In the genomic region with DNA sequence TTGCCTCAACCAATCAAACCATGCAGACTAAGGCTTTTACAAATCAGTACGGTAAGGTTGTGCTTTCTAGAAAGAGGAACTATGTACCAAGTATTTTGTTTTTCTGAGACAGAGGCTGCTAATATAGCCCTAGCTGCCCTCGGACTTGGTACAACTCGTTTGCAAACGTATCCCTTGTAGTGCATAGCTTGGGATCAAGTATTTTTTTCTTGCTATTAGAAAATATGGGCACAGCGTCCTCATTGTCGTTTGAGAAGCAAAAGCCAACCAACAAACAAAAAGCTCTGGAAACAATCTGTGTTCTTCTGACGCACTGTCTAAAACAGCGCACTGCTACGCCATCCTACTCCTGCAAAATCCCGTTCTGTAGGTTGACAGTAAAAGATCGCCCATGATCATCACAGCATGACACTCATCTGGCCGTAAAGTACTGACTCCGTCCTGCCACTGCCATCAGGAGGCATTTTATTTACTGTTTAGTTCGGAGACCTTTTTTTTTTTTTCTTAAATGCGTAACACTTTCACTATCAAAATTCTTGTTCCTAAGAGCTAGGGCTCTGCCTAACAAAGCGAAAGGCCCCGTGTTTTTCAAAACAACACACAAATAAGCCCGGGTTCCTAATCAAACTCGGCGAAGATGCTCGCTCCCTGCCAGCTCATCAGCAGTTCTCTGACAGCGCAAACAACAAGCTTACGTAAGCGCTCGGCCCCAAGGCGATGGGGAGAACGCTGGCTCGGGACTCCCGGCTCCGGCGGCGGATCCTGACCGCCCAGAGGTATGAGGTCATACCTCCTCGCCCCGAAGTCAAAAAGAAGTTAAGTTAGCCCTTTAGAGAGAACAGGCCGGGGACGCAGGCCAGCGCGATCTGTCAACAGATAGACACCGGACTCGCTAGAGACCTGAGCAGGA, we compare ENCODE assay signal across 8 mouse cellular contexts. TPM values are rescaled to one million over a fixed set of nuclear protein-coding genes. Genes with fewer than 3 reads are reported as not detected.
DNase-seq lines count a peak whose midpoint lies in the region; ATAC-seq and TF ChIP-seq lines count a peak whose summit lies in the region.

No protein-coding gene starts in this region.

- no peak overlapping the region for H3K27ac ChIP-seq in forebrain, embryonic 12.5 days
- H3K27ac ChIP-seq in hindbrain, embryonic 12.5 days = peak overlapping the region; percentile 89; the same call in 1 of the 2 replicates
- H3K27ac ChIP-seq in stomach, postnatal 0 days (replicated peaks) = peak overlapping the region; percentile 93

- H3K4me3 ChIP-seq in forebrain, embryonic 12.5 days (replicated peaks) = peak overlapping the region; percentile 100
- H3K4me3 ChIP-seq in hindbrain, embryonic 12.5 days = peak overlapping the region; percentile 100
- H3K4me3 ChIP-seq in megakaryocyte, embryonic 14.5 days (replicated peaks) = peak overlapping the region; percentile 99
- H3K4me3 ChIP-seq in stomach, postnatal 0 days (ENCODE audit: low read depth, low read length) = peak overlapping the region; percentile 99

- DNase-seq in left cerebral cortex, postnatal 14 days (ENCODE audit: low spot score in 2 of 2) = peak; percentile 36 to 38
- DNase-seq in left cerebral cortex, postnatal 4 days = no peak
- DNase-seq in adrenal gland, postnatal 14 days = peak; percentile 78
- DNase-seq in left cerebral cortex, postnatal 25 days (ENCODE audit: low spot score in 2 of 2) = peak; percentile 51 to 57
- peak; percentile 58 for DNase-seq in stomach, postnatal 0 days (ENCODE audit: low spot score)

- peak overlapping the region; percentile 98 for H3K4me2 ChIP-seq in forebrain, embryonic 12.5 days
- peak overlapping the region; percentile 99 for H3K4me2 ChIP-seq in hindbrain, embryonic 12.5 days (replicated peaks)
- H3K4me2 ChIP-seq in stomach, postnatal 0 days (replicated peaks; ENCODE audit: low read depth) = peak overlapping the region; percentile 97

- H3K36me3 ChIP-seq in forebrain, embryonic 12.5 days (replicated peaks) = peaks cover 37% of the 10 kb centered on the region
- peaks cover 35% of the 10 kb centered on the region for H3K36me3 ChIP-seq in hindbrain, embryonic 12.5 days
- H3K36me3 ChIP-seq in megakaryocyte, embryonic 14.5 days (replicated peaks; ENCODE audit: low read length) = peaks cover 55% of the 10 kb centered on the region
- H3K36me3 ChIP-seq in stomach, postnatal 0 days (ENCODE audit: control insufficient read depth, insufficient read depth, low read length) = peaks cover 11% of the 10 kb centered on the region

- TF ChIP-seq EP300 in stomach, postnatal 0 days (optimal IDR thresholded peaks at IDR 0.05) = no peak

- peak; percentile 25 for ATAC-seq in forebrain, embryonic 12.5 days (ENCODE audit: low FRiP score)
- ATAC-seq in hindbrain, embryonic 12.5 days (ENCODE audit: low FRiP score) = no peak; the same call in 1 of the 2 replicates
- peak; percentile 24 for ATAC-seq in stomach, postnatal 0 days (ENCODE audit: low FRiP score, low TSS enrichment)

- WGBS in forebrain, embryonic 12.5 days = 22% methylated on average over 41 of the region's 41 CpGs
- WGBS in hindbrain, embryonic 12.5 days = 20% methylated on average over 41 of the region's 41 CpGs
- 16% methylated on average over 41 of the region's 41 CpGs for WGBS in stomach, postnatal 0 days

- H3K27me3 ChIP-seq in forebrain, embryonic 12.5 days = no peaks in the 10 kb centered on the region
- H3K27me3 ChIP-seq in hindbrain, embryonic 12.5 days = no peaks in the 10 kb centered on the region
- no peaks in the 10 kb centered on the region for H3K27me3 ChIP-seq in megakaryocyte, embryonic 14.5 days (replicated peaks)
- H3K27me3 ChIP-seq in stomach, postnatal 0 days (ENCODE audit: control insufficient read depth, insufficient read depth, low read length) = no peaks in the 10 kb centered on the region

- no peak for TF ChIP-seq CTCF in stomach, postnatal 0 days (IDR thresholded peaks at IDR 0.05; ENCODE audit: low read depth)

- H3K4me1 ChIP-seq in forebrain, embryonic 12.5 days = peaks cover 36% of the 10 kb centered on the region
- peaks cover 36% of the 10 kb centered on the region for H3K4me1 ChIP-seq in hindbrain, embryonic 12.5 days
- peaks cover 70% of the 10 kb centered on the region for H3K4me1 ChIP-seq in megakaryocyte, embryonic 14.5 days
- H3K4me1 ChIP-seq in stomach, postnatal 0 days (replicated peaks; ENCODE audit: control insufficient read depth, insufficient read depth) = peaks cover 8% of the 10 kb centered on the region; the same call in 1 of the 2 replicates

- H3K9me3 ChIP-seq in forebrain, embryonic 12.5 days = no peaks in the 10 kb centered on the region
- H3K9me3 ChIP-seq in hindbrain, embryonic 12.5 days (replicated peaks) = no peaks in the 10 kb centered on the region
- no peaks in the 10 kb centered on the region for H3K9me3 ChIP-seq in megakaryocyte, embryonic 14.5 days
- no peaks in the 10 kb centered on the region for H3K9me3 ChIP-seq in stomach, postnatal 0 days (ENCODE audit: control insufficient read depth, low read length)

- intact Hi-C loops in left cerebral cortex, postnatal 14 days (cut with DNase I) = no loop called here
- intact Hi-C loops in left cerebral cortex, postnatal 4 days (cut with DNase I) = no loop called here
- intact Hi-C loops in left cerebral cortex, postnatal 25 days (cut with DNase I) = loop anchor here (1.0 kb wide), 1 partner anchor 22 kb away; a partner anchor contains a TSS

- H3K9ac ChIP-seq in forebrain, embryonic 12.5 days = peak overlapping the region; percentile 95
- H3K9ac ChIP-seq in hindbrain, embryonic 12.5 days = peak overlapping the region; percentile 97
- H3K9ac ChIP-seq in stomach, postnatal 0 days (ENCODE audit: low read length) = peak overlapping the region; percentile 99

RNA-seq across cellular contexts. Expression of a gene that starts 0.8 kb away (rescaled TPM):
- total RNA-seq in left cerebral cortex, postnatal 14 days (2021) = 10 to 100 TPM; 25.5 to 31.8 TPM
- 10 to 100 TPM; 28.5 to 33.7 TPM for total RNA-seq in left cerebral cortex, postnatal 4 days (2021)
- 25.8 and 28.0 TPM in 2 replicates for total RNA-seq in adrenal gland, postnatal 14 days (2021)
- 24.6 and 25.7 TPM in 2 replicates for polyA plus RNA-seq in forebrain, embryonic 12.5 days (2016; fragmentation: Nextera tagmentation; extraction: Ambion mirVana)
- polyA plus RNA-seq in hindbrain, embryonic 12.5 days (2016; fragmentation: Nextera tagmentation; extraction: Ambion mirVana) = 21.7 and 22.8 TPM in 2 replicates
- total RNA-seq in left cerebral cortex, postnatal 25 days (2021) = 10 to 100 TPM; 33.6 to 38.8 TPM
- not detected in 2 replicates for polyA plus RNA-seq in megakaryocyte, embryonic 14.5 days (2012; ENCODE audit: insufficient read depth, low replicate concordance)
- polyA plus RNA-seq in stomach, postnatal 0 days (2015; fragmentation: Nextera tagmentation; extraction: Ambion mirVana) = 4.9 and 5.5 TPM in 2 replicates

RNA-seq across cellular contexts. Expression of a gene that starts 1.0 kb away (rescaled TPM):
- 10 to 100 TPM; 53.0 to 66.3 TPM for total RNA-seq in left cerebral cortex, postnatal 14 days (2021)
- 10 to 100 TPM; 29.7 to 41.5 TPM for total RNA-seq in left cerebral cortex, postnatal 4 days (2021)
- total RNA-seq in adrenal gland, postnatal 14 days (2021) = 116 and 126 TPM in 2 replicates
- 79.3 and 88.0 TPM in 2 replicates for polyA plus RNA-seq in forebrain, embryonic 12.5 days (2016; fragmentation: Nextera tagmentation; extraction: Ambion mirVana)
- polyA plus RNA-seq in hindbrain, embryonic 12.5 days (2016; fragmentation: Nextera tagmentation; extraction: Ambion mirVana) = 77.2 and 83.6 TPM in 2 replicates
- 10 to 100 TPM; 54.6 to 55.4 TPM for total RNA-seq in left cerebral cortex, postnatal 25 days (2021)
- 34.7 and 155 TPM in 2 replicates for polyA plus RNA-seq in megakaryocyte, embryonic 14.5 days (2012; ENCODE audit: insufficient read depth, low replicate concordance)
- 126 and 138 TPM in 2 replicates for polyA plus RNA-seq in stomach, postnatal 0 days (2015; fragmentation: Nextera tagmentation; extraction: Ambion mirVana)

RNA-seq across cellular contexts. Expression of a gene that starts 1.1 kb away (rescaled TPM):
- 10 to 100 TPM; 17.5 to 18.0 TPM for total RNA-seq in left cerebral cortex, postnatal 14 days (2021)
- total RNA-seq in left cerebral cortex, postnatal 4 days (2021) = 10 to 100 TPM; 15.5 to 17.7 TPM
- total RNA-seq in adrenal gland, postnatal 14 days (2021) = 11.9 and 12.2 TPM in 2 replicates
- 9.4 and 9.6 TPM in 2 replicates for polyA plus RNA-seq in forebrain, embryonic 12.5 days (2016; fragmentation: Nextera tagmentation; extraction: Ambion mirVana)
- 12.2 and 13.7 TPM in 2 replicates for polyA plus RNA-seq in hindbrain, embryonic 12.5 days (2016; fragmentation: Nextera tagmentation; extraction: Ambion mirVana)
- 10 to 100 TPM; 15.4 to 16.6 TPM for total RNA-seq in left cerebral cortex, postnatal 25 days (2021)
- polyA plus RNA-seq in megakaryocyte, embryonic 14.5 days (2012; ENCODE audit: insufficient read depth, low replicate concordance) = 10.5 and 36.4 TPM in 2 replicates
- polyA plus RNA-seq in stomach, postnatal 0 days (2015; fragmentation: Nextera tagmentation; extraction: Ambion mirVana) = 6.3 and 8.1 TPM in 2 replicates

RNA-seq across cellular contexts. Expression of a gene that starts 22.5 kb away (rescaled TPM):
- total RNA-seq in left cerebral cortex, postnatal 14 days (2021) = 100 to 1,000 TPM in 1 of 2 experiments, 10 to 100 TPM in 1; 99.0 to 106 TPM
- 100 to 1,000 TPM; 146 to 147 TPM for total RNA-seq in left cerebral cortex, postnatal 4 days (2021)
- 48.9 and 51.8 TPM in 2 replicates for total RNA-seq in adrenal gland, postnatal 14 days (2021)
- polyA plus RNA-seq in forebrain, embryonic 12.5 days (2016; fragmentation: Nextera tagmentation; extraction: Ambion mirVana) = 3.5 and 10.8 TPM in 2 replicates
- 19.1 and 20.6 TPM in 2 replicates for polyA plus RNA-seq in hindbrain, embryonic 12.5 days (2016; fragmentation: Nextera tagmentation; extraction: Ambion mirVana)
- total RNA-seq in left cerebral cortex, postnatal 25 days (2021) = 10 to 100 TPM; 79.6 to 83.3 TPM
- 9.5 and 14.3 TPM in 2 replicates for polyA plus RNA-seq in megakaryocyte, embryonic 14.5 days (2012; ENCODE audit: insufficient read depth, low replicate concordance)
- 5.2 and 6.0 TPM in 2 replicates for polyA plus RNA-seq in stomach, postnatal 0 days (2015; fragmentation: Nextera tagmentation; extraction: Ambion mirVana)

RNA-seq across cellular contexts. Expression of a gene that starts 52.2 kb away (rescaled TPM):
- total RNA-seq in left cerebral cortex, postnatal 14 days (2021) = 10 to 100 TPM; 52.5 to 54.4 TPM
- total RNA-seq in left cerebral cortex, postnatal 4 days (2021) = 10 to 100 TPM; 34.4 to 34.5 TPM
- total RNA-seq in adrenal gland, postnatal 14 days (2021) = 0.08 TPM in 1 of 2 replicates, not detected in the other
- polyA plus RNA-seq in forebrain, embryonic 12.5 days (2016; fragmentation: Nextera tagmentation; extraction: Ambion mirVana) = 3.7 TPM in 2 replicates
- polyA plus RNA-seq in hindbrain, embryonic 12.5 days (2016; fragmentation: Nextera tagmentation; extraction: Ambion mirVana) = 1.0 and 1.2 TPM in 2 replicates
- total RNA-seq in left cerebral cortex, postnatal 25 days (2021) = 10 to 100 TPM; 34.1 to 43.2 TPM
- polyA plus RNA-seq in megakaryocyte, embryonic 14.5 days (2012; ENCODE audit: insufficient read depth, low replicate concordance) = 0.03 TPM in 1 of 2 replicates, not detected in the other
- polyA plus RNA-seq in stomach, postnatal 0 days (2015; fragmentation: Nextera tagmentation; extraction: Ambion mirVana) = 0.65 and 1.0 TPM in 2 replicates
